Mouse (Mus musculus) R1 (cell line): ENCODE results near the gene Cttnbp2nl.

Source experiments
- DNase-seq: peaks from one replicate; pipeline ENCODE4 v3.0.0-alpha.2; 2018; ENCODE audit warnings: low read depth, low spot score

Cttnbp2nl gene

GRCm38 (mm10) chr3:105052937-105053697 lies at the start of gene Cttnbp2nl:
Cttnbp2nl (minus strand) TSS chr3:105053146.
- DNase-seq, result peak; percentile 99

GRCm38 (mm10) chr3:105100270-105100589 lies 47.3 kb upstream of the Cttnbp2nl start:
- DNase-seq, result no peak

- peak; percentile 21 for DNase-seq
Observed at GRCm38 (mm10) chr3:105099526-105100269, 46.8 kb upstream of the Cttnbp2nl start.

- no peak for DNase-seq
Observed at GRCm38 (mm10) chr3:105097581-105097980, 44.6 kb upstream of the Cttnbp2nl start.

GRCm38 (mm10) chr3:105095026-105095425 lies 42.1 kb upstream of the Cttnbp2nl start:
- no peak for DNase-seq

- DNase-seq, result peak; percentile 14
Observed at GRCm38 (mm10) chr3:105094448-105094847, 41.5 kb upstream of the Cttnbp2nl start.

- DNase-seq, result no peak
Observed at GRCm38 (mm10) chr3:105092721-105093505, 40.0 kb upstream of the Cttnbp2nl start.

GRCm38 (mm10) chr3:105090981-105091380 lies 38.0 kb upstream of the Cttnbp2nl start:
- peak; percentile 85 for DNase-seq

- no peak for DNase-seq
Observed at GRCm38 (mm10) chr3:105090147-105090546, 37.2 kb upstream of the Cttnbp2nl start.

- no peak for DNase-seq
Observed at GRCm38 (mm10) chr3:105088638-105089037, 35.7 kb upstream of the Cttnbp2nl start.

GRCm38 (mm10) chr3:105087344-105087743 lies 34.4 kb upstream of the Cttnbp2nl start:
- DNase-seq, result no peak

GRCm38 (mm10) chr3:105078231-105078826 lies 25.4 kb upstream of the Cttnbp2nl start:
- peak; percentile 77 for DNase-seq

GRCm38 (mm10) chr3:105075796-105076195 lies 22.9 kb upstream of the Cttnbp2nl start:
- no peak for DNase-seq

GRCm38 (mm10) chr3:105072536-105072935 lies 19.6 kb upstream of the Cttnbp2nl start:
- DNase-seq, result no peak

- DNase-seq, result no peak
Observed at GRCm38 (mm10) chr3:105071251-105071650, 18.3 kb upstream of the Cttnbp2nl start.

GRCm38 (mm10) chr3:105070553-105070952 lies 17.6 kb upstream of the Cttnbp2nl start:
- no peak for DNase-seq

- peak; percentile 63 for DNase-seq
Observed at GRCm38 (mm10) chr3:105066544-105066943, 13.6 kb upstream of the Cttnbp2nl start, which contains the start of gene 4930564D02Rik. 4930564D02Rik (plus strand) TSS chr3:105066844.

GRCm38 (mm10) chr3:105062676-105063075 lies 9.7 kb upstream of the Cttnbp2nl start:
- no peak for DNase-seq

GRCm38 (mm10) chr3:105061991-105062390 lies 9.0 kb upstream of the Cttnbp2nl start:
- no peak for DNase-seq

- no peak for DNase-seq
Observed at GRCm38 (mm10) chr3:105061496-105061895, 8.6 kb upstream of the Cttnbp2nl start.

GRCm38 (mm10) chr3:105060992-105061391 lies 8.0 kb upstream of the Cttnbp2nl start:
- DNase-seq, result no peak

GRCm38 (mm10) chr3:105059911-105060310 lies 7.0 kb upstream of the Cttnbp2nl start:
- no peak for DNase-seq
